ENCODE assay signal across 40 mouse cellular contexts in genomic region chr15:6398881-6399280, GRCm38 (mm10). TPM values are rescaled to one million over a fixed set of nuclear protein-coding genes. Genes with fewer than 3 reads are reported as not detected.
"Had no signal": no experiment of that assay in that cellular context is flagged by ENCODE, and none has a peak within 500 bp of the region (broad histone marks: within the 10 kb centered on the region; RNA-seq: fewer than 3 reads in every experiment).

No protein-coding gene starts in this region.

- H3K27me3 ChIP-seq: embryonic facial prominence, embryonic 12.5 days; embryonic facial prominence, embryonic 13.5 days; embryonic facial prominence, embryonic 15.5 days; forebrain, embryonic 12.5 days; forebrain, embryonic 13.5 days; forebrain, embryonic 15.5 days had no signal

- H3K4me2 ChIP-seq: embryonic facial prominence, embryonic 12.5 days; embryonic facial prominence, embryonic 13.5 days; embryonic facial prominence, embryonic 15.5 days; forebrain, embryonic 12.5 days; forebrain, embryonic 13.5 days; forebrain, embryonic 15.5 days had no signal

- H3K4me3 ChIP-seq: embryonic facial prominence, embryonic 10.5 days; embryonic facial prominence, embryonic 12.5 days; embryonic facial prominence, embryonic 13.5 days; embryonic facial prominence, embryonic 15.5 days; erythroblast, embryonic 14.5 days; forebrain, embryonic 10.5 days; forebrain, embryonic 12.5 days; forebrain, embryonic 13.5 days; forebrain, embryonic 15.5 days; gastrocnemius, adult 2 months; heart, adult 2 months had no signal

- H3K9ac ChIP-seq: embryonic facial prominence, embryonic 12.5 days; embryonic facial prominence, embryonic 13.5 days; embryonic facial prominence, embryonic 15.5 days; forebrain, embryonic 12.5 days; forebrain, embryonic 13.5 days; forebrain, embryonic 15.5 days; forebrain, postnatal 0 days had no signal

- H3K9me3 ChIP-seq: embryonic facial prominence, embryonic 10.5 days; embryonic facial prominence, embryonic 12.5 days; embryonic facial prominence, embryonic 13.5 days; embryonic facial prominence, embryonic 15.5 days; forebrain, embryonic 10.5 days; forebrain, embryonic 12.5 days; forebrain, embryonic 13.5 days; forebrain, embryonic 15.5 days had no signal

- H3K27ac ChIP-seq: embryonic facial prominence, embryonic 10.5 days; embryonic facial prominence, embryonic 12.5 days; embryonic facial prominence, embryonic 13.5 days; embryonic facial prominence, embryonic 15.5 days; forebrain, embryonic 10.5 days; forebrain, embryonic 12.5 days; forebrain, embryonic 13.5 days; forebrain, embryonic 15.5 days; gastrocnemius, adult 2 months; heart, adult 2 months had no signal

- H3K36me3 ChIP-seq: forebrain, embryonic 12.5 days; forebrain, embryonic 15.5 days had no signal

- H3K4me1 ChIP-seq: embryonic facial prominence, embryonic 10.5 days; embryonic facial prominence, embryonic 15.5 days; forebrain, embryonic 10.5 days; forebrain, embryonic 12.5 days; forebrain, embryonic 13.5 days; forebrain, embryonic 15.5 days had no signal

- ATAC-seq: forebrain, embryonic 13.5 days; forebrain, embryonic 14.5 days; forebrain, embryonic 15.5 days; forebrain, embryonic 16.5 days; forebrain, postnatal 0 days had no signal

- DNase-seq: cerebellum, adult 2 months; cerebellum, adult 8-10 months; cerebellum, adult 9-10 months; cerebellum, adult 9-11 months; cerebellum, postnatal 10 days; cerebellum, postnatal 14 days; cerebellum, postnatal 25 days; cerebellum, postnatal 36 days; embryo, embryonic 11 days; forebrain, postnatal 0 days; gastrocnemius, postnatal 10 days; gastrocnemius, postnatal 14 days; gastrocnemius, postnatal 36 days; heart, adult 18-20 months; heart, adult 2 months had no signal

RNA-seq across cellular contexts. Expression of gene C9, which starts 46.2 kb away (rescaled TPM):
- total RNA-seq: common myeloid progenitor, adult 5-6 weeks; forebrain, postnatal 0 days; gastrocnemius, adult 18-20 months; gastrocnemius, adult 2 months; gastrocnemius, adult 8-10 months; gastrocnemius, postnatal 10 days; gastrocnemius, postnatal 14 days; gastrocnemius, postnatal 25 days; gastrocnemius, postnatal 36 days; gastrocnemius, postnatal 4 days; granulocyte monocyte progenitor cell, adult 5-6 weeks; heart, adult 18-20 months; heart, adult 2 months; heart, adult 8-10 months had no signal
- polyA plus RNA-seq: cerebellum, adult 2 months; cortical plate, adult 2 months; embryonic facial prominence, embryonic 10.5 days; embryonic facial prominence, embryonic 11.5 days; embryonic facial prominence, embryonic 13.5 days; embryonic facial prominence, embryonic 14.5 days; embryonic facial prominence, embryonic 15.5 days; erythroblast, embryonic 14.5 days; forebrain, embryonic 10.5 days; forebrain, embryonic 11.5 days; forebrain, embryonic 12.5 days; forebrain, embryonic 13.5 days; forebrain, embryonic 14.5 days; forebrain, embryonic 15.5 days; forebrain, embryonic 16.5 days; forebrain, postnatal 0 days; frontal cortex, adult 2 months; gonadal fat pad, adult 2 months; heart, adult 2 months had no signal
